Mouse (Mus musculus) testis, postnatal 10 days (tissue): ENCODE data around the gene Rtl8a.
A peak's percentile ranks its signal among the peaks of the same experiment; 100 is the strongest.
"Not testable (repeated sequence)": the region's sequence is repeated elsewhere in the genome, so short reads cannot be mapped to it uniquely, and the experiment has no call there.

Experiments used
- DNase-seq: peaks from one replicate; pipeline ENCODE4 v3.0.0; 2021; ENCODE audit warnings: low spot score

Gene Rtl8a

DNA sequence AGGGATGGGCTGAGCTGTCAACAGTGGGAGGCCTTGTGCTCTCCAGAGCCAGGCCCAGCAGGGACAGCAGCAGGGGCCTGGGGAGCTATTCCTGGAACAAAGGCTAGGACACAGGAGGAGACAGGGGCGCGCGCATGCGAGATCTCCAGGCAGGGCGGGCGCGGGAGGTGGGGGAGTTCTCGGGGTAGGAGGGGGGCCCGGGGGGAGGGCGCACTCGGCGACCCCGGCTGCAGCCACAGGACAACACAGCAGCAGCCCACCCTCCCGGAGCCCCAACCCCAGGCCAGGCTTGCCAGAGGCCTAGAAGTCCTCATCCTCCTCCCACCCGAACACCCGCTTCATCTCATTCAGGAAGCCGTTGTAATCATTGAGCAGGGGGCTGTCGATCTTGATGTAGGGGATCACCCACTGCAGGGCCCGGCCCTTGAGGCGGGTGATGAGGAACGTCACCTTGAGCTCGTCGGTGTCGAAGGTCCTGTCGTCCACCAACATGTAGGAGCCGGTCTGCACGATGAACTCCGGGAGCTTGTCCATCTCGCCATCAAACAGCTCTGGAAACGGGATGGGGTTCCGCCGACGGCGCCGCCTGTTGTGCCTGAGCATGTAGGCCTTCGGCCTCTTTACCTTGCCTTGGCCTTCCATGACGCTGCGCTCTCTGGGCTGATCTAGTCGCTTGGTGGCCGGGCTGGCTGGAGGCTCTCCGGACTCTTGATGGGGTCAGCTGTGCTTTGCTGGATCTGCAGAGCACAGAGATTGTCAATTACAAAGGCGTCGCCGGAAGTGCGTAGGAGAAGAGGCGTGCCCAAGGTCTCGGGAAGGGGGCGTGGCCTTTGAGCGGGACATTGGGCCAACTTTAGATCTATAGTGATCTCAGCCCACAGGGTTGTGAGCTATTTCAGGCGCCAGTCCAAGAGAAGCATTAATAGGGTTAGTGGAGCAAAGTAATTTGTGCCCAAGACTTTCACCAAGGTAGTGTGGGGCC is at the start of gene Rtl8a:
Gene Rtl8a, minus strand, starts transcription at position 703 of the 982 bp plus-strand sequence.
- peak; percentile 86 for DNase-seq

DNA sequence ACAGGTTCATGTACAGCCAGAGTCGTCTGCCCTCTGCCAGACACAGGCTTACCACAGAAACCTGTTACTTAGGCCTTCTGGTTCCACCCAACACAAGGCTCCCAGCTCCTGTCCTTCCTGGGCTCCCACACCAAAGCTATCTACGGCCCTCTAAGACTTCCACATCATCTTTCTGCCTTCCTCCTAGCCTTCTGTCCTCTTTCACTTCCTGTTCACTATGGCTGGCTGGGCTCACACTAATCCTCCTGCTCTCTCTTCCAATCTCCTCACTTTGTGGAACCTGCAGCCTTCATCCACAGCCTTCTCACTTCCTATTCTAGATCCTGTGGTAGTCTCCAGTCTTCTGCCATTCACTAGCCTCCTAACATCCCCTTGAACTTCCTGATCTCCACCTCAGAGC is 49.7 kb upstream of the Rtl8a start:
- DNase-seq, result no peak

DNA sequence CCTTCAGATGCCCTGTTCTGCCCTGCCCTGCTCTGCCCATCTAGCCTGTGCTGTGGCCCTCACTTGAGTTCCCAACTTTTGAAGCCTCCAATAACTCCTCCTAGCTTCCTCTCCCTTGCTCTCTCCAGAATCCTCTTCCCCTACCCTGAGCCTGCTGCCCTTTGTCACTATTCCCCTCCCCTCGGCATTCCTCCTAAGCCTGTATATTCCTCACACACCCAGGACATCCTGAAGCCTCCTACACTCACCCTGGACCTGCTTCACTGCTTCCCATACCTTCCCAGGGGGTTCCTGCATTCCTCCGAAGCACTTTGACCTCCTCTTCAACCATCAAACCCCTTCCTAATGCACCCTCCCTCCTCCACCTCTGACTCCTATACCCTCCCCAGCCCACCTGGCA is 48.6 kb upstream of the Rtl8a start:
- no peak for DNase-seq

DNA sequence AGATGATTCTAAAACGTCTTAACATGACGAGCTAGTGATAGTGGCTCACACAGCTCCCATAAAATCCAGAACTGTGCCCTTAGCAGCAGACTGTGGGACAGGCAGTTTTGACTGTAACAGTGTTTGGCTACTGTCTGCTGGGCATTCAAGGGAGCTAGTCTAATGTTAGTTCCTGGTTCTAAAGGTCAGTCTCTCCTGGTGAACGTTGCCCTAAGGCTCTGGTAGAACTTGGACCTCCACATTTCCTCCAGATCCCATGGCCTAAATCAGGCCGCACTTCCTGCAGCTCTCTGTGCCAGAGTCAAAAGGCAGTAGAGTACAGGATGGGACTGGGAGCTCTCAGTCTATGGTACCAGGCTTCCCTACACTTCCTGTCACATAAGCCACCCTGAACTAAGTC is 41.2 kb upstream of the Rtl8a start:
- not testable (repeated sequence) for DNase-seq

DNA sequence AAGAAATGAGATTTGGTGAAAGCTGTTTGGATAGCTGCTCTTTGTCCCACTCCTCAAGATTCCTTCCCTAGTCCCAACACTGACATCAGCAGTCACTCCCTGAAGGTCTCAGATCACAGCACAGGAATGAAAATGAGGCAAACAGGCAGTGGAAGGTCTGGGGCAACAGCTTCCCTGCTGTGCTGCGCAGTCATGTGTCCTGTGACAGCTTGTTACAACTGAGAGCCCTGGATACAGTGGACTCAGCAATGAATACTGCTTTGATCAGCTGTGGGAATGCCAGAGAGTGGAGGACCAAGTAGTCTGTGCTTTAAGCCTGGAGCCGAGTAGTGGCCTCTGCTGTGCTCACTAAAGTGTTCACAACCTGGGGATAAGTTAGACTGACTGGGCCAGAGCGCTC is 39.2 kb upstream of the Rtl8a start:
- not testable (repeated sequence) for DNase-seq

DNA sequence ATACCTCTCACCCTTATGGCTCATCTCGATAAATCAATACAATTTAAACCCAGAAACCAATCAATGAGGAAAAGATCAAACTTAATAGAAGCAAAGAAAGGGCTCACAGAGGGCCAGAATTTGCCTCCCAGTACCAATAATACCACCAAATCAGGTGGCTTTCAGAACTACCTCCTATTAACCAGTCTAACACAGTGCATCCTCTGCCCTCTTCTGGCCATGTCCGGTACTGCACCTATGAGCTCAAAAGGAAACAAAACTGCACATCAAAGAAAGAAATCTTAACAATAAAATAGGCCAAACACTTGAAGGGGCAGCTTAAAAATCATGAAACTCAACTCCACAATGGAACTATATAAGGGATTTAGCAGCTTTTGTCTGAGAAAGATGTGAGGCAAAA is 33.5 kb upstream of the Rtl8a start:
- DNase-seq, result peak; percentile 81

DNA sequence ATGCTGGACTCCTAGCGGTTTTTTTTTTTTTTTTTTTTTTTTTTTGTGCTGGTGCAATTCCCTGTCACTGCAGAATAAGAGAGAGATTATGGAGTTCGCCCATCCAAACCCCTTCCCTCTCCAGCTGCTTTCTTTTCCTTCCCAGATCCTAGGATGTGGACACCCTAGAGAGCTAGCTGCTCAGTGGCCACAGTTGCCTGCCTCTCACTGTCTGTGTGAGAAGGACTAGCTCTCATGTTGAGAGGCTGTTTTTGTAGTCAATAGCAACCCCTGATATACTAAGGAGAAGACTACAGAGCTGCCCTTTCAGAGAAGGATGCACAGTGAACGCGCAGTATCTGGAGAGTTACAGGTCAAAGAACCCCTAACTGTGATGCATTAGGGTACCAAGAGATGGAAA is 27.2 kb upstream of the Rtl8a start:
- DNase-seq, result not testable (repeated sequence)

DNA sequence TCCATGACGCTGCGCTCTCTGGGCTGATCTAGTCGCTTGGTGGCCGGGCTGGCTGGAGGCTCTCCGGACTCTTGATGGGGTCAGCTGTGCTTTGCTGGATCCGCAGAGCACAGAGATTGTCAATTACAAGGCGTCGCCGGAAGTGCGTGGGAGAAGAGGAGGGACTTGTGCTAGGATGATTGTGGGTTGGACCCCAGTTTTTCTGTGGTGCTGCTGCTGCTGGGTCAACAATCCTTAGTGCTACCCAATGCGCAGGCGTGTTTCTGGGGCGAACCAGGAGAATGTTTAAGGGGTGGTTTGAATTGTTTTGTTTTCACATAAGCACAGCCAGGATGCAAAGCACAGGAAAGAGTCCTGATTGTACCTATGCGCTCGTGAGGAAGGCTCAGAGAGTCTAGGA is 26.8 kb upstream of the Rtl8a start, which contains the start of gene Rtl8b:
Gene Rtl8b, minus strand, starts transcription at position 115 of the 400 bp plus-strand sequence.
- DNase-seq, result peak; percentile 77

DNA sequence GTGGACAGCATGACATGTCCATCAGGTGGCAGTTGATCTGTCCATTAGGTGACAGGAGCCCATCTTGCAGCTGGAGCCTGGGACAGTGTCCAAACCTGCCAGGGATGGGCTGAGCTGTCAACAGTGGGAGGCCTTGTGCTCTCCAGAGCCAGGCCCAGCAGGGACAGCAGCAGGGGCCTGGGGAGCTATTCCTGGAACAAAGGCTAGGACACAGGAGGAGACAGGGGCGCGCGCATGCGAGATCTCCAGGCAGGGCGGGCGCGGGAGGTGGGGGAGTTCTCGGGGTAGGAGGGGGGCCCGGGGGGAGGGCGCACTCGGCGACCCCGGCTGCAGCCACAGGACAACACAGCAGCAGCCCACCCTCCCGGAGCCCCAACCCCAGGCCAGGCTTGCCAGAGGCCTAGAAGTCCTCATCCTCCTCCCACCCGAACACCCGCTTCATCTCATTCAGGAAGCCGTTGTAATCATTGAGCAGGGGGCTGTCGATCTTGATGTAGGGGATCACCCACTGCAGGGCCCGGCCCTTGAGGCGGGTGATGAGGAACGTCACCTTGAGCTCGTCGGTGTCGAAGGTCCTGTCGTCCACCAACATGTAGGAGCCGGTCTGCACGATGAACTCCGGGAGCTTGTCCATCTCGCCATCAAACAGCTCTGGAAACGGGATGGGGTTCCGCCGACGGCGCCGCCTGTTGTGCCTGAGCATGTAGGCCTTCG is 26.2 kb upstream of the Rtl8a start:
- DNase-seq, result not testable (repeated sequence)

DNA sequence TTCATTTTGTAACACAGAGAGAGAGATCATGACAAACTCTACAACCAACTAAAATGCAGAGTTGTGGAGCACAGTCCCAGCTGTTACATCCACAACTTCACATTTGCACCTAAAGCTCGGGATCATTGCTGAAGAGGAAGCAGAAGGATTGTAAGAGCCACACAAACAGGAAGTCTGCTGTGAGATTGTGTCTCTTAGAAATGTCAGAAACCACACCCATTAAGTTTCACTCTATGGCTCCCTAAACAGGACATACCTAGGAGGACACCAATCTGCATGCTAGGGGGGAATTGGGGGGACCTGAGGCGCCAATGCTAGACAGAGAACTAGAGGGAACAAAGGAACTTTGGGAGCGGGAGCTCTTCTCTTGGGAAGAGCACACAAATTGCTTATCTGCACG is 9.4 kb upstream of the Rtl8a start:
- not testable (repeated sequence) for DNase-seq

DNA sequence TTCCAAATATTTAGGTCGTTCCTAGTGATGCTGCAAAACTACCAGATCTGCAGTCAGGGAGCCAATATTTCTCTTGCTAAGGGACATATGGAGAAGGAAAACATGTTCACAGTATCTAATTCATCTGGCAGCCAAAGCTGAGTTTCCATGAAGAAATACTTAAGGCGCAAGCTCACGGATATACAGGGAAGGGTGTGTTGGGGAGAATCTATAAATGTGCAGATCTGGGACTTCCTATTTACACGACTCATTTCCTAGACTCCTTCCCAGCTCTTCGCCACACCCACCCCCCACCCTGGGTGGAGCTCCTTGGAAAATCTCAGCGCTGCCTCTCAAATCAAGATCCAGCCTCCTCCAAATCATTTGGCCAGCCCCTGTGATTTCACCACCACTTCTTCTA is 2.4 kb upstream of the Rtl8a start:
- DNase-seq, result no peak

DNA sequence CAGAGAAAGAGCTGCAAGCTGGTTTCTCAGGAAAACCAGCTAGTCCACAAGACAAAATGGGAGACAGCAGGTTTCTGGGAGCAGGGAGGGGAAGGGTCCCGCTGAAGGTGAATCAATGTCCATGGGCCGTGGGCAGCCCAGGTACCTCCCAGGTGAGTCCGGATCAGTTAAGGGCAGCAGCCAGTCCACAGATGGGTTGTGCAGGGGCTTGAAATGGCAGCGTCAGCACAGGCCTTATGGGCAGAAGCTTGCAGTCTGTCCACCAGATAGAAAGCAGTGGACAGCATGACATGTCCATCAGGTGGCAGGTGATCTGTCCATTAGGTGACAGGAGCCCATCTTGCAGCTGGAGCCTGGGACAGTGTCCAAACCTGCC is 890 bp downstream of the Rtl8a start:
- DNase-seq, result not testable (repeated sequence)

DNA sequence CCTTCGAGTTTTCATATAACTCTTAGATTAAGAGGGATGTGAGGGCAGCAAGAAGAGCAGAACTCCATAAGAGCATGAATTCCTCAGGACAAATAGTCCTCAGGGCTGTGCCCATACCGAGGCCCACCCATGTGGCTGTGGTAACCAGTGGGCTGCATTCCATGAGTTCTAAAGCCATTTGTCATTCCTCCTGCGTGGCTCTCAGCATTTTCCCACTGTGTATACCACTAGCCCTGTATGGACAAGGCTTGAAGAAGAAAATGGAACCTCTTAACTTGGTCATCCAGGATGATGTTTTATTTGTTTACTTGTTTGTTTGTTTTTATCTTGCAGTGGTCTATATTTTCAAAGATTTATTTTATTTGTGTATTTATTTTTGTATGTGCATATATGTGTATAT is 5.4 kb downstream of the Rtl8a start:
- not testable (repeated sequence) for DNase-seq

DNA sequence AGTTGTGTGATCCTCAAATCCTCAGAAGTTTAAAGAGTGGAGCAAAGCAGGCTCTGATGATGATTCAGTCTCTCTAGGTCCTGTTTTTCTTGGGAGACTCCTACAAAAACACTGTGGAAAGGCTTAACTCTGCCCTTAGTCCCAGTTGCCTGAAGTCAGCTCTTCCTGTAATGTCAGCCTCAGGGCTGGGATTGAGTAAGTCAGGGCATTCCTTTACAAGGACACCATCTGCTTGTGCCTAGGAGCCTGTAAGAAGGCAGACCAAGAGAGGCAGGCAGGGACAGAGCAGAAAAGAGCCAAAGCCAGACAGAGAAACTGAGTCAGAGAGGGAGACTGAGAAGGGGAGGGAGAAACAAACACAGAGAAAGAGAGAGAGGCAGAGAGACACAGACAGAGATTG is 32.1 kb downstream of the Rtl8a start:
- not testable (repeated sequence) for DNase-seq

DNA sequence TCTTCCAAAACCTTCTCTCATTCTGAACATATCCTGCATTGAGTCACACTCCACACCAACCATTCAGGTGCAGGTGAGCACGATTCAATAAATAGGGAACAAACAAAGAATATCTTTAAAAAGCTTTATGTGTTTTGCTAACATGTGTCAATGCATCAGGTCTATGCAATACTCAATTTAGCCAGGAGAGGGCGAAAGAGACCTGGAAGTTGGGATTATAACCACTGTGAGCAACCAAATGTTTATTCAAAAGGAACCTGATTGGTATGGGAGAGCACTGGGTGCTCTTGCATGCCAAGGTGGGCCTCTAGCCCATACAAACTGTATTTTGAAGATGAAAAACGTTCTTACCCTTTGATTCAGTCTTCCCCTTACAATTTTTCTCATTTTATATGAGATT is 32.9 kb downstream of the Rtl8a start:
- peak; percentile 64 for DNase-seq

DNA sequence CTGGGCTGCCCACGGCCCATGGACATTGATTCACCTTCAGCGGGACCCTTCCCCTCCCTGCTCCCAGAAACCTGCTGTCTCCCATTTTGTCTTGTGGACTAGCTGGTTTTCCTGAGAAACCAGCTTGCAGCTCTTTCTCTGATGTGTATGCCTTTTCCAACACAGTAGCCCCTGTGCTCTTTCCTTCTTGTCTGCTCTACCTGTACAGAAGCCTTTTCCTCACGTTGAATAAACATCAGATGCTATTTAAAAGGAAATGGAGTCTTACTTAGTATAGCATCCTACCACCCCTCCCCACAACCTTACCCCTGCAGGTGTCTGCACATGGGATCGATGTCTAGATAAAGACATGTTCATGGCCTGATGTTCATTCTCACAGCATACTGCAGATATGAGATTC is 34.6 kb downstream of the Rtl8a start, which contains the start of gene Gm14597:
Gene Gm14597, minus strand, starts transcription at position 101 of the 400 bp plus-strand sequence.
- DNase-seq, result not testable (repeated sequence)

DNA sequence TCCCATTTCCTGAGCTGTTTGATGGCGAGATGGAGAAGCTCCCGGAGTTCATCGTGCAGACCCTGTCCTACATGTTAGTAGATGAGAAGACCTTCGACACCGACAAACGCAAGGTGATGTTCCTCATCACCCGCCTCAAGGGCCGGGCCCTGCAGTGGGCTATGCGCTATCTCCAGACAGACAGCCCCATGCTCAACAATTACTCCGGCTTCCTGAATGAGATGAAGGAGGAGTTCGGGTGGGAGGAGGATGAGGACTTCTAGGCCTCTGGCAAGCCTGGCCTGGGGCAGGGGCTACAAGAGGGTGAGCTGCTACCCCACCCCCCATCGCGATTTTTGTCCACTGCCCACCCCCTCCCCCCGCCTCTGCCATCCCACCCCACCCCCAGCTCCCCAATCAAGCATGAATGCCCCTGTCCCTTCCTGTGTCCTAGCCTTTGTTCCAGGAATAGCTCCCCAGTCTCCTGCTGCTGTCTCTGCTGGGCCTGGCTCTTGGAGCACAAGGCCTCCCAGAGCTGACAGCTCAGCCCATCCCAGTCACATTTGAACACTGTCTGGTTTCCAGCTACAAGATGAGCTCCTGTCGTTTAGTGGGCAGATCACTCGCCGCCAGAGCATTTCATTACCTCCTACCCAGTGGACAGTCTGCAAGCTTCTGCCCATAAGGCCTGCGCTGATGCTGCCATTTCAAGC is 35.2 kb downstream of the Rtl8a start:
- peak; percentile 31 for DNase-seq

DNA sequence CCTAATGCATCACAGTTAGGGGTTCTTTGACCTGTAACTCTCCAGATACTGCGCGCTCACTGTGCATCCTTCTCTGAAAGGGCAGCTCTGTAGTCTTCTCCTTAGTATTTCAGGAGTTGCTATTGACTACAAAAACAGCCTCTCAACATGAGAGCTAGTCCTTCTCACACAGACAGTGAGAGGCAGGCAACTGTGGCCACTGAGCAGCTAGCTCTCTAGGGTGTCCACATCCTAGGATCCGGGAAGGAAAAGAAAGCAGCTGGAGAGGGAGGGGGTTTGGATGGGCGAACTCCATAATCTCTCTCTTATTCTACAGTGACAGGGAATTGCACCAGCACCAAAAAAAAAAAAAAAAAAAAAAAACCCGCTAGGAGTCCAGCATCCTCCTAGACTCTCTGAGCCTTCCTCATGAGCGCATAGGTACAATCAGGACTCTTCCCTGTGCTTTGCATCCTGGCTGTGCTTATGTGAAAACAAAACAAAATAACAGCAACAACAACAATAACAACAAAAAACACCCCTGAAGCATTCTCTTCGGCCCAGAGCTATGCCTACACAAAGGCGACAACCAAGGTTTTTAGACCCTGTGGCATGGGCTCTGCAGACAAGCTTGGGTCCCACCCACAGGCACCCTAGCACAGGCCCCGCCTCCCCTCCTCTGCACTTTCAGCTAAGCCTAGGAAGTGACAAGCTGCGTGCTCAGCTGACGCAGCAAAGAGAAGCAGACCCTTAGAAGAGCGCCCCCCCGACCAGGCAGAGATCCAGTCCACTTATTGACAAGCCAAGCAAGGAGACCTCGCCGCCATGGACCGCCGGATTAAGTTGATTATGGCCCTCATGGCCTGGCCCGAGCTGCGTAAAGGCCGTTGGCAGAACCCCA is 36.0 kb downstream of the Rtl8a start, which contains the start of gene Rtl8c:
Gene Rtl8c, plus strand, starts transcription at position 791 of the 880 bp plus-strand sequence.
- peak; percentile 67 for DNase-seq

DNA sequence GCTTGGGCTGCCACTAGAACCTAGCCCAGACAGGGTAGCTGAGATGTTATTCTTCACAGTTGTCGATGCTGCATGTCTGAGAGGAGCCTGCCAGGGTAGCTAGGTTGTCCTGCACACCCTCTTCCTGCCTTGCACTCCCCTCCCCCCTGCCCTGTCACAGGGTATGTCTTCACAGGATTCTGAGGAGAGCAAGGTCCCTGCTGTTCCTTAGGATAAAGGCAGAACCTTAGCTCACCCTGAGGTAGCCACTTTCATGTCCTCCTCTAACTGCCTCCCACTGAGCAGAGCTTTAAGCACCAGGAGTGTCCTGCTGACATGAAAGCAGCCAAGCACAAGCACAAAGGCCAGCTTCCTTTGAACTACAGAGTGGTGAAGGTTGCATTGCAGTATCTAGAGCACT is 37.3 kb downstream of the Rtl8a start:
- not testable (repeated sequence) for DNase-seq

DNA sequence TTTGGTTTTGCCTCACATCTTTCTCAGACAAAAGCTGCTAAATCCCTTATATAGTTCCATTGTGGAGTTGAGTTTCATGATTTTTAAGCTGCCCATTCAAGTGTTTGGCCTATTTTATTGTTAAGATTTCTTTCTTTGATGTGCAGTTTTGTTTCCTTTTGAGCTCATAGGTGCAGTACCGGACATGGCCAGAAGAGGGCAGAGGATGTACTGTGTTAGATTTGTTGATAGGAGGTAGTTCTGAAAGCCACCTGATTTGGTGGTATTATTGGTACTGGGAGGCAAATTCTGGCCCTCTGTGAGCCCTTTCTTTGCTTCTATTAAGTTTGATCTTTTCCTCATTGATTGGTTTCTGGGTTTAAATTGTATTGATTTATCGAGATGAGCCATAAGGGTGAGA is 43.5 kb downstream of the Rtl8a start:
- peak; percentile 78 for DNase-seq
